Mouse (Mus musculus) urinary bladder, postnatal 36 days (tissue): ENCODE data around the gene Ndrg3.
"Not testable (repeated sequence)": the region's sequence is repeated elsewhere in the genome, so short reads cannot be mapped to it uniquely, and the experiment has no call there.

Experiments
- DNase-seq, 2 experiments: peaks; one replicate each; pipeline ENCODE4 v3.0.0; 2022; ENCODE audit warnings: low spot score in 2 of 2, mixed read lengths in 1 of 2

The Ndrg3 gene

GRCm38 (mm10) chr2:156998263-156998662, 6.4 kb upstream of the Ndrg3 start:
- DNase-seq, result no peak

GRCm38 (mm10) chr2:156996576-156996975, 4.7 kb upstream of the Ndrg3 start:
- DNase-seq, result no peak

GRCm38 (mm10) chr2:156990727-156991431, 977 bp downstream of the Ndrg3 start:
- no peak for DNase-seq

GRCm38 (mm10) chr2:156987316-156987715, 4.5 kb downstream of the Ndrg3 start:
- DNase-seq, result no peak

- DNase-seq, result no peak
Measured at GRCm38 (mm10) chr2:156982864-156983263, 9.0 kb downstream of the Ndrg3 start.

GRCm38 (mm10) chr2:156981291-156981690, 10.6 kb downstream of the Ndrg3 start:
- no peak for DNase-seq

- DNase-seq, result no peak
Measured at GRCm38 (mm10) chr2:156980059-156980458, 11.8 kb downstream of the Ndrg3 start.

- no peak for DNase-seq
Measured at GRCm38 (mm10) chr2:156976711-156977110, 15.1 kb downstream of the Ndrg3 start.

GRCm38 (mm10) chr2:156974967-156975366, 16.9 kb downstream of the Ndrg3 start:
- no peak for DNase-seq

- DNase-seq, result no peak
Measured at GRCm38 (mm10) chr2:156973316-156974100, 18.3 kb downstream of the Ndrg3 start.

GRCm38 (mm10) chr2:156970253-156970652, 21.6 kb downstream of the Ndrg3 start:
- DNase-seq, result no peak

- no peak for DNase-seq
Measured at GRCm38 (mm10) chr2:156968501-156968900, 23.4 kb downstream of the Ndrg3 start.

GRCm38 (mm10) chr2:156967388-156967787, 24.5 kb downstream of the Ndrg3 start:
- no peak for DNase-seq

GRCm38 (mm10) chr2:156963891-156964290, 28.0 kb downstream of the Ndrg3 start:
- DNase-seq, result no peak

- no peak for DNase-seq
Measured at GRCm38 (mm10) chr2:156958496-156959252, 33.2 kb downstream of the Ndrg3 start.

- DNase-seq, result no peak
Measured at GRCm38 (mm10) chr2:156957035-156957434, 34.8 kb downstream of the Ndrg3 start.

- no peak for DNase-seq
Measured at GRCm38 (mm10) chr2:156956306-156956705, 35.5 kb downstream of the Ndrg3 start.

GRCm38 (mm10) chr2:156954463-156954862, 37.4 kb downstream of the Ndrg3 start:
- DNase-seq, result no peak

- no peak for DNase-seq
Measured at GRCm38 (mm10) chr2:156951301-156952094, 40.4 kb downstream of the Ndrg3 start.

GRCm38 (mm10) chr2:156950816-156951215, 41.0 kb downstream of the Ndrg3 start:
- DNase-seq, result no peak

GRCm38 (mm10) chr2:156941523-156941922, 50.3 kb downstream of the Ndrg3 start:
- DNase-seq, result not testable (repeated sequence)
